Mouse (Mus musculus) thymus, adult 2 months (tissue): Measurements from ENCODE around the gene Krtap10-10.

Experiments used
- CTCF ChIP-seq: fragments of 200-500 bp; IDR thresholded peaks from 2 replicates; pipeline ENCODE4 v1.5.1; 2012; ENCODE audit warnings: mild to moderate bottlenecking, control low read depth, low read length, moderate library complexity, borderline replicate concordance; ENCODE audit not compliant: control insufficient read depth, poor library complexity, insufficient read depth; ENCODE audit errors: extremely low read depth
- POLR2A ChIP-seq: fragments of 200-500 bp; IDR thresholded peaks from 2 replicates; pipeline ENCODE4 v1.6.1; 2012; ENCODE audit warnings: mild to moderate bottlenecking, low read length, control low read depth, moderate library complexity; ENCODE audit not compliant: control insufficient read depth, poor library complexity, insufficient read depth; ENCODE audit errors: extremely low read depth

GRCm38 (mm10) chr10:77878985-77879384, 43.2 kb downstream of the Krtap10-10 start:
- TF ChIP-seq CTCF (no peak), POLR2A (no peak)
